Mouse (Mus musculus): ENCODE data around the gene Syngr3. TPM values are rescaled to one million over a fixed set of nuclear protein-coding genes. Genes with fewer than 3 reads are reported as not detected.

Syngr3 gene
- polyA plus RNA-seq, 1 experiment from 2014 or later: 0.07 TPM

DNA sequence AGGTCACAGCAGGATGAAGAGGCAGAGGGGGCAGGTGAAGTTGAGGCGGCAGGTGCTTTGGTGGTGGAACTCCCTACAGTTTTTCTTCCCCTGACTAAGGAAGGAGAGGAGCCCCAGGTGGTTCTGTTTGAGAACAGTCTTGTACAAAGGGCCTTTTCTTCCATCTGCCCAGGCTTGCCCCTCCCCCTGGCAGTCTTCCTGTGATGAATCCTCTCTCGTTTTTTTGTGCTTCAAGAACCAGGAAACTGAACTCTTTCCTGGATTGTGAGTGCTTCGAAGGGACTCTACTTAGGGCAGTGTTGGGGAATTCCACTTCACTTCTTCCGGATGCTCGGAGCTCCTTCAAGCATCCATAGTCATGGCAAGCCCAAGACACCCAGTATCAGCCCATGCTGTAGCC, 8.2 kb upstream of the Syngr3 start:
- no peak overlapping the region for H3K4me2 ChIP-seq
- H3K9me3 ChIP-seq (replicated peaks): no peaks in the 10 kb centered on the region
- H3K36me3 ChIP-seq (replicated peaks): peaks cover 42% of the 10 kb centered on the region
- no peak overlapping the region for H3K9ac ChIP-seq
- H3K4me3 ChIP-seq (replicated peaks): no peak overlapping the region
- no peak for ATAC-seq (ENCODE audit: insufficient read depth)
- WGBS (ENCODE audit: insufficient replicate concordance): 30% methylated on average over 5 of the region's 5 CpGs
- peaks cover 8% of the 10 kb centered on the region for H3K27me3 ChIP-seq
- no peak overlapping the region for H3K27ac ChIP-seq (replicated peaks)
- peaks cover 32% of the 10 kb centered on the region for H3K4me1 ChIP-seq (replicated peaks)

DNA sequence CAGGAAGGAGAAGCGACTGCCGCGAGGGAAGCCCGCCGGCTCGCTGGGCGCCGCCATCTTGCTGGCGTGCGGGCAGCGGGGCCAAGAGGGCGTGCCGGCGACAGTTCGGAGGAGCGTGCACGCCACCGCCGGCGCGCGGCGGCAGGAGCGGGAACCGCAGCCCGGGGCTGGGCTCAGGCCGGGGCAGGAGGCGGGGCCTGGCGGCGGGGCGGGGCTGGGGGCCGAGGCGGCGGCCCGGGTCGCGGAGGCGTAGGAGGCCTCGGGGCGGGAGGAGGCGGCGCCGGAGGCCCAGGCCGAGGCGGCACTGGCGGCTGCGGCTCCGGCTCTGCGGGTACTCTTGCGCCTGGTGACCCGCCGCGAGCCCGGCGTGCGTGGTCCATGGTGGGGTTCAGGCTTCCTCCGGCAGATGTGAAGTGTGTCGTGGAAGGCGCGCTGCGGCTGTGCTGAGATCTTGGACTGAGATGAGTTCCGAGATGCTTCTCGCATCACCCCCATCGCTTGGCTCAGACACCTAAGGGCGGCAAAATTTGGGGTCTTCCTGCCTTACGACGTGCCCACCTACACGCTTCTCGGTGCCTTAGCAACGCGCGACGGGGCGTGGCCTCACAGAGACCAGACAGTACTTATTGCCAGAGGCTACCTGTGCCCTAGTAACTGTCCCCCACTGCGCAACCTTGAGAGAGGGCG, 6.4 kb upstream of the Syngr3 start, which contains the start of the genes Gfer and Noxo1:
TSS of gene Gfer (minus strand) at position 146 of the 687 bp plus-strand sequence.
TSS of gene Noxo1 (plus strand) at position 224 of the 687 bp plus-strand sequence.
- H3K9ac ChIP-seq: peak within 1 kb of the TSS; percentile 84
- peaks cover 35% of the 10 kb centered on the region for H3K36me3 ChIP-seq (replicated peaks)
- peak within 1 kb of the TSS; percentile 96 for H3K4me2 ChIP-seq
- peak within 1 kb of the TSS; percentile 85 for H3K27ac ChIP-seq (replicated peaks)
- peaks cover 18% of the 10 kb centered on the region for H3K27me3 ChIP-seq
- H3K4me3 ChIP-seq (replicated peaks): peak within 1 kb of the TSS; percentile 91
- peaks cover 32% of the 10 kb centered on the region for H3K4me1 ChIP-seq (replicated peaks)
- ATAC-seq (ENCODE audit: insufficient read depth): peak; percentile 94
- under 1% methylated on average over 72 of the region's 76 CpGs for WGBS (ENCODE audit: insufficient replicate concordance)
- H3K9me3 ChIP-seq (replicated peaks): no peaks in the 10 kb centered on the region

DNA sequence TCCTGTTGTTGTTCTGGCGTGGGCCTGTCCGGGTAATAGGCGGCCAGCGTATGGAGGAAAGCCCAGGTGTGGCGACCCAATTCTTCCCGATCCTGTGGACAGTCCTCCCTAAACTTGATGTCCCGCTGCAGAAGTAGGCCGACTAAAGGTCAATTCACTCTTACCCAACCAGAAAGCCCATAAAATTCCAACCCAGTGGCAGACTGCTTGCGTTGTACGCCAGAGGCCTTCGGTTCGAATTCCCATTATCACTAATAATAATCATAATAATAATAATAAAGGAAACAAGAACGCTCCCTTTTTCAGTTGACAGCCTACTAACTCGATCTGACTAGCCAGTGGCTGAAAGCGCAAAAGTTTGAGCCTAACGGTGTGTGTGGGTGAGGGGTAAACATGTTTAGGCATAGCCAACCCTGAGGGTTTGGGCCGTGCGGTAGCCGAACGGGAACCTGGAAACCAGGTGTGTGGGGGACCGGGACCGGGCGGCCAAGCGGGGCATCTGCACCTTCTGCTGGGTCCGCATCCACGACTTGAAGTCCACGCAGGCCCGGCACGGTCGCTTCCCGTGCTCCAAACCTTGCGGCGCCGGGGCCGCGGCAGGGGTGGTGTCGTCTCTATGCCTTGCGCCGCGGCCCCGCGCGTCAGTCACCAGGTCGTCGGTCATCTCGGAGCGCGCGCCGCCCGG, 5.7 kb upstream of the Syngr3 start:
- Histone ChIP-seq H3K4me1 (replicated peaks) (peaks cover 32% of the 10 kb centered on the region), H3K4me2 (peak overlapping the region; percentile 96), H3K9me3 (replicated peaks) (no peaks in the 10 kb centered on the region), H3K9ac (peak overlapping the region; percentile 84), H3K36me3 (replicated peaks) (peaks cover 28% of the 10 kb centered on the region), H3K27me3 (peaks cover 25% of the 10 kb centered on the region), H3K27ac (replicated peaks) (peak overlapping the region; percentile 85), H3K4me3 (replicated peaks) (peak overlapping the region; percentile 91)
- peak; percentile 13 for ATAC-seq (ENCODE audit: insufficient read depth)
- 6% methylated on average over 51 of the region's 51 CpGs for WGBS (ENCODE audit: insufficient replicate concordance)

DNA sequence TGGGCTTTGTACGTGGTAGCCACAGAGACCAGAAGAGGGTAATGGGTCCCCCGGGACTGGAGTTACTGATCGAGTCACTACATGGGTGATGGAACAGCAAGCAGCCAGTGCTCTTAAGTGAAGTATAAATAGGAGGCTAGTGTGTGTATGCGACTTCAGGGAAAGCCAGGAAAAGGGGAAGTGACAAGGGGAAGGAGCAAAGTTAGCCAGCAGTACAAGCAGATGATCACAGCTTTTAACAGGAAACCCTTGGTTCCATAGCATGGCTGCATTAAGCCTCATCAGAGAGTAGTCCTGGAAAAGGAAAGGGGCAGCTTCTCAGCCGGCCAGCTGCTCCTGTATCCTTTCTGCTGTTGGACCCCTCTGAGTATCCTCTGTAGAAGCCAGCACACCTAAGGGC, 2.6 kb upstream of the Syngr3 start:
- peaks cover 43% of the 10 kb centered on the region for H3K4me1 ChIP-seq (replicated peaks)
- ATAC-seq (ENCODE audit: insufficient read depth): no peak

DNA sequence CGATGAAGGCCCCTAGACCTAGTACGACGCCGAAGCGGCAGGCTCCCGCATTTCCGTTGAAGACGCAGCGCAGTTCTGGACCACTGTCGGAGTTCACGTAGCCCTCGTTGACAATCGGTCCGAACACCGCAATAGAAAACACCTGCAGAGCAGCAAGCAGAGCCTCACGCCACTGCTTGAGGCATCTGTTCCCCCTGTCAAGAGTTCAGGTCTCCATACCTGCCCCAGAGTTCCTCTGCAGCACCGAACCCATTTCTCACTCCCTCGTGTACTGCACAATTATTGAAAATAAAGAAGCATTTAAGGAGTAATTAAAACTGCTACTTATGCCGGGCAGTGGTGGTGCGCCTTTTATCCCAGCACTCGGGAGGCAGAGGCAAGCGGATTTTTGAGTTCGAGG, 2.2 kb downstream of the Syngr3 start:
- Histone ChIP-seq H3K36me3 (replicated peaks) (0 out of 2 replicates have a peak, but pooled peaks cover 2% of the 10 kb centered on the region), H3K9ac (peak overlapping the region; percentile 37), H3K4me1 (replicated peaks) (peaks cover 30% of the 10 kb centered on the region), H3K27ac (replicated peaks) (no peak overlapping the region), H3K4me2 (peak overlapping the region; percentile 75), H3K27me3 (peaks cover 59% of the 10 kb centered on the region), H3K4me3 (replicated peaks) (peak overlapping the region; percentile 54), H3K9me3 (replicated peaks) (no peaks in the 10 kb centered on the region)
- no peak for ATAC-seq (ENCODE audit: insufficient read depth)
- 18% methylated on average over 23 of the region's 23 CpGs for WGBS (ENCODE audit: insufficient replicate concordance)

More for the DNA sequence above, 2.6 kb upstream of the Syngr3 start:
- peaks cover 16% of the 10 kb centered on the region for H3K36me3 ChIP-seq (replicated peaks)
- no peak overlapping the region for H3K4me2 ChIP-seq
- WGBS (ENCODE audit: insufficient replicate concordance): 52% methylated on average over 5 of the region's 5 CpGs
- no peak overlapping the region for H3K4me3 ChIP-seq (replicated peaks)
- peaks cover 52% of the 10 kb centered on the region for H3K27me3 ChIP-seq
- H3K27ac ChIP-seq (replicated peaks): no peak overlapping the region
- H3K9me3 ChIP-seq (replicated peaks): no peaks in the 10 kb centered on the region
- H3K9ac ChIP-seq: no peak overlapping the region

DNA sequence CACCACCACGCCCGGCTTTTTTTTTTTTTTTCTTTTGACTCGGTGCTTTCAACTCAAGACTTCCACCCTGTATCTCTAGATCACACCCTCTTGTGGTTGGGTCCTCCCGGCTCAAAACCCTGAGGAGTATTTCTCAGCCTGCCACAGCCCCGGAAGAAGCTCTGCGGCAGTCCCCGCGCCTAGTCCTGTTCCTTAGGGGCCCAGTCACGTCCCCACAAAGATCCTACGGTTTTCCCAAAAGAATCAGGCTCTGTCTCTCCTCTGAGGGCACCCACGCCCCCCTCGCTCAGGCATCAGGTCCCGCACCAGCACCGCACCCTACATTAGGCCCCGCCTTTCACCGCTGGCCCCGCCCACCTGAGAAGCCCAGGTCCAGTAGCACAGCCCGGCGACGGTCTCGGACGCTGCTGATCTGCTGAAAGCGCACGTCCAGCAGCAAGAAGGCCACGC, 2.6 kb downstream of the Syngr3 start:
- under 1% methylated on average over 25 of the region's 25 CpGs for WGBS (ENCODE audit: insufficient replicate concordance)

DNA sequence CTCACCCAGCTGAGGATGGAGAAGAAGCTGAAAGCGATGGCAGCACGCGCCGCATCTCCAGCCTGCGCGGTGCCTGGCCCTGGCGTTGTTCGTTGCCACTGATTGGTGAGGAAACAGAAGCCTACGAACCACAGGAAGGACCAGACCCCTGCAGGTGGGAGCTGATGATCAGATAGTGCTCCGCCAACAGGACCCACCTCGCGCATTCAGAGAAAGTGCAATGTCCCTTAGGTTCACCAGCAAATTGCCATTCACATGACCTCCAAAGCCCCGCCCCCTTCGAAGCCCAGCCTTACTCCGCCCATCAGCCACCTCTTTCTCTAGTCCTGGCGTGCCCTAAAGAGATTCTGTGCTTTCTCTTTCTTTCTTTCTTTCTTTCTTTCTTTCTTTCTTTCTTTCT, 3.2 kb downstream of the Syngr3 start:
- peaks cover 51% of the 10 kb centered on the region for H3K27me3 ChIP-seq
- ATAC-seq (ENCODE audit: insufficient read depth): 0 out of 2 replicates have a peak, but pooled peaks have one; percentile 45
- H3K9ac ChIP-seq: no peak overlapping the region
- H3K4me3 ChIP-seq (replicated peaks): peak overlapping the region; percentile 29; the same call in 1 of the 2 replicates
- H3K9me3 ChIP-seq (replicated peaks): no peaks in the 10 kb centered on the region
- H3K4me2 ChIP-seq: peak overlapping the region; percentile 49
- H3K27ac ChIP-seq (replicated peaks): no peak overlapping the region
- peaks cover 2% of the 10 kb centered on the region for H3K36me3 ChIP-seq (replicated peaks)
- H3K4me1 ChIP-seq (replicated peaks): peaks cover 30% of the 10 kb centered on the region
- 38% methylated on average over 16 of the region's 16 CpGs for WGBS (ENCODE audit: insufficient replicate concordance)

More for the DNA sequence above, 2.6 kb downstream of the Syngr3 start:
- Histone ChIP-seq H3K36me3 (replicated peaks) (no peaks in the 10 kb centered on the region), H3K4me3 (replicated peaks) (peak overlapping the region; percentile 54), H3K27me3 (peaks cover 58% of the 10 kb centered on the region), H3K27ac (replicated peaks) (no peak overlapping the region), H3K4me1 (replicated peaks) (peaks cover 30% of the 10 kb centered on the region), H3K4me2 (peak overlapping the region; percentile 75), H3K9ac (peak overlapping the region; percentile 37), H3K9me3 (replicated peaks) (no peaks in the 10 kb centered on the region)
- peak; percentile 55 for ATAC-seq (ENCODE audit: insufficient read depth)

DNA sequence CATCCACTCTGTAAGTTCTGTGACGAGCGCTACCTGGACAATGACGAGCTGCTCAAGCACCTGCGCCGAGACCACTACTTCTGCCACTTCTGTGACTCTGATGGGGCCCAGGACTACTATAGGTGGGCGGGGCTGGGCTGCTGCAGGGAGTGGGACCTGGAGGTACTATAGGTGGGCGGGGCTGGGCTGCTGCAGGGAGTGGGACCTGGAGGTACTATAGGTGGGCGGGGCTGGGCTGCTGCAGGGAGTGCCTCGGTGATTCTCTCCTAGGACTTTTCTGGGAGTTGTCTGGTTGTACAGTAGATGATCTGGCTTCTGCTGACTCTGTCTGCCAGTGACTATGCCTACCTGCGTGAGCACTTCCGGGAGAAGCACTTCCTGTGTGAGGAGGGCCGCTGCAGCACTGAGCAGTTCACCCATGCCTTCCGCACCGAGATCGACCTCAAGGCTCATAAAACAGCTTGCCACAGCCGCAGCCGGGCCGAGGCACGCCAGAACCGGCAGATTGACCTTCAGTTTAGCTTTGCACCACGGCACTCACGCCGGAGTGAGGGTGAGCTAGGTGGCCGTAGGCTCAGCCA, 12.2 kb downstream of the Syngr3 start:
- peaks cover 40% of the 10 kb centered on the region for H3K4me1 ChIP-seq (replicated peaks)
- H3K9ac ChIP-seq: no peak overlapping the region
- H3K4me2 ChIP-seq: no peak overlapping the region
- no peak overlapping the region for H3K4me3 ChIP-seq (replicated peaks)
- peaks cover 58% of the 10 kb centered on the region for H3K36me3 ChIP-seq (replicated peaks)
- no peaks in the 10 kb centered on the region for H3K27me3 ChIP-seq
- H3K9me3 ChIP-seq (replicated peaks): no peaks in the 10 kb centered on the region
- 78% methylated on average over 24 of the region's 24 CpGs for WGBS (ENCODE audit: insufficient replicate concordance)
- ATAC-seq (ENCODE audit: insufficient read depth): no peak
- no peak overlapping the region for H3K27ac ChIP-seq (replicated peaks)

DNA sequence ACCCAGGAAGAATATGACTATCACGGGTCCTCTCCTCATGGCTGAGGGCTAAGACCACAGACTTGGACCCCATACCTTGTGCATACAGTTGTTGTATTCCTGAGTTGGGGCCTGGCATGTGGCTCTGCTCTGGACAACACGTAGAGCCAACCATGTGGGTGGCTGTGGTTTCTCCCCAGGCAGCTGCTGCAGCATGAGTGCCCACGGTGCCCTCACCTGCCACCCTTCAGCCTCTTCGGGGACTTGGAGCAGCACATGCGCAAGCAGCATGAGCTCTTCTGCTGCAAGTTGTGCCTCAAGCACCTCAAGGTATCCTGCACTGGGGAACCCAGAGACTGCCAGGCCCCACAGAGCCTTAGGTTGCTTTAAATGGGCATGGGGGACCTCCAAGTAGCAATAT, 12.9 kb downstream of the Syngr3 start:
- peaks cover 48% of the 10 kb centered on the region for H3K4me1 ChIP-seq (replicated peaks)
- H3K27me3 ChIP-seq: no peaks in the 10 kb centered on the region
- H3K4me3 ChIP-seq (replicated peaks): no peak overlapping the region
- no peaks in the 10 kb centered on the region for H3K9me3 ChIP-seq (replicated peaks)
- no peak overlapping the region for H3K27ac ChIP-seq (replicated peaks)
- 86% methylated on average over 5 of the region's 5 CpGs for WGBS (ENCODE audit: insufficient replicate concordance)
- ATAC-seq (ENCODE audit: insufficient read depth): no peak
- no peak overlapping the region for H3K4me2 ChIP-seq
- no peak overlapping the region for H3K9ac ChIP-seq
- peaks cover 58% of the 10 kb centered on the region for H3K36me3 ChIP-seq (replicated peaks)

DNA sequence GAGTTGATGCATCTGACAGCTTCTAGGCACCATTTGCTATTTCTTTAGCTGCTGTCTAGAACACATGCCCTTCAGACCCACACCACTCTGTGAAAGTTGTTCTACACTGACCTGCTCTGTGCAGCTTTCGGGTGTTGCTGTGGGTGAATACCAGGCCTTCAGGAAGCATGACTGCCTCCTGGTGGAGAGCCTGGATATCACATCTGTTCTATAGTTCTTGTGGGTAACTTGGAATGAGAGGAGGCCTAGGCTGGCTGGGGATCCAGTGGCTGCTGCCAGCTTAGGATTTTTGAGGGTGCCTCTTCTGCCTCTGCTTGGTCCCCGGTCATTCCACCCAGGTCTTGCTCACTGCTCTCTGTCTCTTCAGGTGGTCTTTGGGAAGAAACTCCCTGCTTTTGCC, 13.6 kb downstream of the Syngr3 start:
- Histone ChIP-seq H3K36me3 (replicated peaks) (peaks cover 53% of the 10 kb centered on the region), H3K27ac (replicated peaks) (no peak overlapping the region), H3K9ac (no peak overlapping the region), H3K4me3 (replicated peaks) (no peak overlapping the region), H3K4me1 (replicated peaks) (peaks cover 54% of the 10 kb centered on the region), H3K27me3 (no peaks in the 10 kb centered on the region), H3K9me3 (replicated peaks) (no peaks in the 10 kb centered on the region), H3K4me2 (no peak overlapping the region)
- no peak for ATAC-seq (ENCODE audit: insufficient read depth)
- 57% methylated on average over 2 of the region's 2 CpGs for WGBS (ENCODE audit: insufficient replicate concordance)

DNA sequence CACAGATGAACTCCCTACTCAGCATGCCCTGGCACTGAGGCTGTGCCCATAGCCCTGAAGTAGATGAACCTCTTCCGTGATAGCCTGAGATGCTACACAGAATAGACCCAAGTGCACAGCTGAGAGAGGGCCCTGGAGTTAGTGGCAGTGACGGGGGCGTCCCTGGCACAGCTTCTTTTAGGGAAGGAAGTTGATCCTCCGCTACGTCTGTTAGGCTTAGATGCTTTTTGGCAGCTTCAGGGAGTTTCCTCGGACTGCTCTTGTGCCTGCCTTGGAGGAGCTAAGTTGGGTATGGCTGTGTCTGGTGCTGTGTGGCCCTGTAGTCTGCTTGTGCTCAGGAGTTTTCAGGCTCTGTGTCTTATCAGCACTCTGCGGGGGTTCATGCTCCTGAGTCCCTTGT, 15.5 kb downstream of the Syngr3 start:
- Histone ChIP-seq H3K9ac (no peak overlapping the region), H3K27me3 (no peaks in the 10 kb centered on the region), H3K27ac (replicated peaks) (peak overlapping the region; percentile 33; the same call in 1 of the 2 replicates), H3K4me1 (replicated peaks) (peaks cover 68% of the 10 kb centered on the region), H3K4me3 (replicated peaks) (no peak overlapping the region), H3K36me3 (replicated peaks) (peaks cover 34% of the 10 kb centered on the region), H3K4me2 (no peak overlapping the region), H3K9me3 (replicated peaks) (no peaks in the 10 kb centered on the region)
- WGBS (ENCODE audit: insufficient replicate concordance): 53% methylated on average over 7 of the region's 7 CpGs
- ATAC-seq (ENCODE audit: insufficient read depth): no peak
